Mouse (Mus musculus): Measurements from ENCODE around the gene Tubgcp5.

DNA sequence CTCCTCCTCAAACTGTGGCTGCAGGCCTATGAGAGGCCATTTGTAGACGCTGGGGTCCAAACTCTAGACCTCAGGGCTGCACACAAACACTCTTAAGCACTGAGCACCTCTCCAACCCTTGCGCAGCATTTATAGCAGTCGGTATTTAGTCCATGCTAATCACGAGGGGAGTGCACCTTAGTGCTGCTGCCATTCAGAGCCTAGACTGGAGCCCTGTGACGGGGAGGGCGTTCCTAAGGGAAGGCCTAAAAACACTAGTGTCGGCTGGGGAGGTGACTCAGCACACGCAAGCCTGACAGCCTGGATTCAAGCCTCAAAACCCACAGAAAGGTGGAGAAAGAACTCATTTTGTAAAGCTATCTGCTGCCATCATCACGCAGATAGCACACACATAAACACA is 33.6 kb downstream of the Tubgcp5 start:
- TF ChIP-seq CTCF (IDR thresholded peaks at IDR 0.05; ENCODE audit: low read depth) (no peak), EP300 (IDR thresholded peaks at IDR 0.05; ENCODE audit: low read depth) (no peak)
